Mouse (Mus musculus) urinary bladder, postnatal 14 days (tissue): ENCODE data around the gene Glis3.

Source experiments
- DNase-seq: peaks from one replicate; pipeline ENCODE4 v3.0.0; 2021; ENCODE audit warnings: low spot score

Glis3 gene

GRCm38 (mm10) chr19:28382168-28382911 lies 297.5 kb downstream of the Glis3 start:
- no peak for DNase-seq

- no peak for DNase-seq
These were observed 298.4 kb downstream of the Glis3 start for GRCm38 (mm10) chr19:28381441-28381840.

- DNase-seq = no peak
These were observed 299.1 kb downstream of the Glis3 start for GRCm38 (mm10) chr19:28380691-28381262.

- DNase-seq = no peak
These were observed 302.0 kb downstream of the Glis3 start for GRCm38 (mm10) chr19:28377788-28378295.

- no peak for DNase-seq
These were observed 303.5 kb downstream of the Glis3 start for GRCm38 (mm10) chr19:28376401-28376800.

GRCm38 (mm10) chr19:28375746-28376145 lies 304.1 kb downstream of the Glis3 start:
- peak; percentile 23 for DNase-seq

- DNase-seq = no peak
These were observed 305.4 kb downstream of the Glis3 start for GRCm38 (mm10) chr19:28374524-28374923.

- no peak for DNase-seq
These were observed 311.7 kb downstream of the Glis3 start for GRCm38 (mm10) chr19:28368215-28368614.

GRCm38 (mm10) chr19:28367274-28367673 lies 312.6 kb downstream of the Glis3 start:
- DNase-seq = no peak

- no peak for DNase-seq
These were observed 313.1 kb downstream of the Glis3 start for GRCm38 (mm10) chr19:28366766-28367165.

- DNase-seq = no peak
These were observed 314.0 kb downstream of the Glis3 start for GRCm38 (mm10) chr19:28365897-28366296.

- DNase-seq = no peak
These were observed 319.0 kb downstream of the Glis3 start for GRCm38 (mm10) chr19:28360884-28361283.

GRCm38 (mm10) chr19:28357595-28357994 lies 322.3 kb downstream of the Glis3 start:
- no peak for DNase-seq

- DNase-seq = no peak
These were observed 328.5 kb downstream of the Glis3 start for GRCm38 (mm10) chr19:28351068-28352066.

- DNase-seq = no peak
These were observed 332.6 kb downstream of the Glis3 start for GRCm38 (mm10) chr19:28347080-28347825.

- no peak for DNase-seq
These were observed 336.2 kb downstream of the Glis3 start for GRCm38 (mm10) chr19:28343640-28344039.

- DNase-seq = no peak
These were observed 342.3 kb downstream of the Glis3 start for GRCm38 (mm10) chr19:28337574-28337973.

- no peak for DNase-seq
These were observed 343.0 kb downstream of the Glis3 start for GRCm38 (mm10) chr19:28336651-28337510.

- DNase-seq = no peak
These were observed 344.0 kb downstream of the Glis3 start for GRCm38 (mm10) chr19:28335890-28336289.

- DNase-seq = no peak
These were observed 346.7 kb downstream of the Glis3 start for GRCm38 (mm10) chr19:28333007-28333766.
